Mouse (Mus musculus): ENCODE data around the gene Cabin1. TPM values are rescaled to one million over a fixed set of nuclear protein-coding genes. Genes with fewer than 3 reads are reported as not detected.

Cabin1 gene
- polyA plus RNA-seq, 1 experiment from 2014 or later, result 13.6 TPM

DNA sequence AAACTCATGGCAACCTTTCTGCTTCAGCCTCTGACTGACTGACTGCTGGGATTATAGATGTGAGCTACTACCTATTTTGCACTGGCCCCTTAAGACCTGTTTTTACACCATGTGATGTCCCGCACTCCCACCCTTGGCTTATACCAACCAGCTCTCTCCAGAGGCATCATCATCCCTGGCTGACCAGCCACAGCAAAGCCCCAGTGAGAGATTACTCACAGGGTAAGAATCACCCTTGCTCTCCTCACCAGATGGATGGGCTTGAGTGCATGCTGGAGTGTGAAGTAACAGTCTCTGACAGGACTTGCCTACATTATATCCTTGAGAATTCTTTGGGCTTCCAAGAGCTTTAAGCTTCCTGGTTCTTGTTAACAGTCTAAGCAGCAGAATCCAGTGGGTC is 94.2 kb downstream of the Cabin1 start:
- Histone ChIP-seq H3K27ac (ENCODE audit: low read length) (no peak overlapping the region), H3K9me3 (replicated peaks; ENCODE audit: control insufficient read depth, low read length) (no peaks in the 10 kb centered on the region), H3K4me1 (ENCODE audit: control insufficient read depth, low read depth, low read length) (peaks cover 12% of the 10 kb centered on the region), H3K4me3 (ENCODE audit: low read depth, low read length) (no peak overlapping the region), H3K4me2 (ENCODE audit: low read depth, low read length) (no peak overlapping the region), H3K36me3 (ENCODE audit: control insufficient read depth, insufficient read depth) (peaks cover 3% of the 10 kb centered on the region; the same call in 1 of the 2 replicates), H3K9ac (ENCODE audit: low read depth, low read length) (no peak overlapping the region), H3K27me3 (ENCODE audit: control insufficient read depth, insufficient read depth, low read depth, low read length) (peaks cover 9% of the 10 kb centered on the region)
- ATAC-seq (ENCODE audit: low read depth), result no peak
- 86% methylated on average over 1 of the region's 1 CpGs for WGBS (ENCODE audit: insufficient replicate concordance)

- Histone ChIP-seq H3K36me3 (ENCODE audit: control insufficient read depth, insufficient read depth) (peaks cover 8% of the 10 kb centered on the region), H3K4me3 (ENCODE audit: low read depth, low read length) (peak overlapping the region; percentile 65), H3K27ac (ENCODE audit: low read length) (peak overlapping the region; percentile 29)
These were observed 96.2 kb downstream of the Cabin1 start for GRCm38 (mm10) chr10:75667911-75668270.

GRCm38 (mm10) chr10:75667115-75667910 is 96.8 kb downstream of the Cabin1 start:
- H3K4me1 ChIP-seq (ENCODE audit: control insufficient read depth, low read depth, low read length), result peaks cover 12% of the 10 kb centered on the region
- no peaks in the 10 kb centered on the region for H3K9me3 ChIP-seq (replicated peaks; ENCODE audit: control insufficient read depth, low read length)
- H3K36me3 ChIP-seq (ENCODE audit: control insufficient read depth, insufficient read depth), result peaks cover 8% of the 10 kb centered on the region
- peak overlapping the region; percentile 29 for H3K27ac ChIP-seq (ENCODE audit: low read length)
- peak overlapping the region; percentile 71 for H3K9ac ChIP-seq (ENCODE audit: low read depth, low read length)
- peaks cover 9% of the 10 kb centered on the region for H3K27me3 ChIP-seq (ENCODE audit: control insufficient read depth, insufficient read depth, low read depth, low read length)
- H3K4me2 ChIP-seq (ENCODE audit: low read depth, low read length), result peak overlapping the region; percentile 78
- H3K4me3 ChIP-seq (ENCODE audit: low read depth, low read length), result peak overlapping the region; percentile 65
- WGBS (ENCODE audit: insufficient replicate concordance), result under 1% methylated on average over 63 of the region's 63 CpGs
- peak; percentile 77 for ATAC-seq (ENCODE audit: low read depth)

More at GRCm38 (mm10) chr10:75667911-75668270, 96.2 kb downstream of the Cabin1 start:
- WGBS (ENCODE audit: insufficient replicate concordance), result under 1% methylated on average over 20 of the region's 23 CpGs
- Histone ChIP-seq H3K4me2 (ENCODE audit: low read depth, low read length) (peak overlapping the region; percentile 78), H3K27me3 (ENCODE audit: control insufficient read depth, insufficient read depth, low read depth, low read length) (peaks cover 9% of the 10 kb centered on the region), H3K9me3 (replicated peaks; ENCODE audit: control insufficient read depth, low read length) (no peaks in the 10 kb centered on the region), H3K9ac (ENCODE audit: low read depth, low read length) (peak overlapping the region; percentile 71), H3K4me1 (ENCODE audit: control insufficient read depth, low read depth, low read length) (peaks cover 12% of the 10 kb centered on the region)
- ATAC-seq (ENCODE audit: low read depth), result peak; percentile 69

- no peak for ATAC-seq (ENCODE audit: low read depth)
- H3K4me1 ChIP-seq (ENCODE audit: control insufficient read depth, low read depth, low read length), result peaks cover 12% of the 10 kb centered on the region
- no peaks in the 10 kb centered on the region for H3K9me3 ChIP-seq (replicated peaks; ENCODE audit: control insufficient read depth, low read length)
- WGBS (ENCODE audit: insufficient replicate concordance), result 51% methylated on average over 4 of the region's 4 CpGs
- no peak overlapping the region for H3K27ac ChIP-seq (ENCODE audit: low read length)
- peaks cover 9% of the 10 kb centered on the region for H3K27me3 ChIP-seq (ENCODE audit: control insufficient read depth, insufficient read depth, low read depth, low read length)
- peak overlapping the region; percentile 65 for H3K4me3 ChIP-seq (ENCODE audit: low read depth, low read length)
- peak overlapping the region; percentile 71; the same call in 1 of the 2 replicates for H3K9ac ChIP-seq (ENCODE audit: low read depth, low read length)
- peak overlapping the region; percentile 78 for H3K4me2 ChIP-seq (ENCODE audit: low read depth, low read length)
- H3K36me3 ChIP-seq (ENCODE audit: control insufficient read depth, insufficient read depth), result peaks cover 8% of the 10 kb centered on the region
These were observed 97.6 kb downstream of the Cabin1 start for GRCm38 (mm10) chr10:75666451-75667030.

DNA sequence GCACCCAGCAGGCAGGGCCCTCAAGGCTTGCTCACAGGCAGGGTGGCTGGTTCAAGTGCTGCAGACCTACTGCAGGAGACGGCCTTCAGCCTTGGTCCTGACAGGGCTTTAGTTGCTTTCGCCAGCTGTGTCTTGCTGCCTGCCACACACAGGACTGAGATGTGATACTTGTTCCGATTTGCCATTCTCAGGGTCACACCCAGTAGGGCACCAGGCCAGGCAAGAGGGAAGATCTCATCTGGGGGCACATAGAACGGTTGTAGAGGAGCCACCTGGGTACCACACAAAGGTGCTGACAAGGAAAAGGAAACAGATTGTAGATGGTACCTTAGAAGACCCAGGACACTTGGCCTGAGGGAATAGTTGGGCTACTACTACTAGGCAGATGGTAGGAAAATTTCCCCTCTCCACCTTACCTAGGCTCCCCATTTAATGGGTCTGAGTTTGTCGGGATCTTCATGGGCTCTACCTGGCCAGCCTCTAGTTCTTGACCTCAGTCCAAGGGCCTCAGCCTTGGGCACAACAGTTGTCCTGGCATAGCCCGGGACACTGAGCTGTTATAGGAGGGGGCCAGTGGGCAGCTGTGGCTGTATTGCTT is 99.4 kb downstream of the Cabin1 start:
- ATAC-seq (ENCODE audit: low read depth), result no peak
- Histone ChIP-seq H3K4me1 (ENCODE audit: control insufficient read depth, low read depth, low read length) (peaks cover 12% of the 10 kb centered on the region), H3K4me2 (ENCODE audit: low read depth, low read length) (no peak overlapping the region), H3K27ac (ENCODE audit: low read length) (no peak overlapping the region), H3K27me3 (ENCODE audit: control insufficient read depth, insufficient read depth, low read depth, low read length) (peaks cover 9% of the 10 kb centered on the region), H3K4me3 (ENCODE audit: low read depth, low read length) (no peak overlapping the region), H3K9me3 (replicated peaks; ENCODE audit: control insufficient read depth, low read length) (no peaks in the 10 kb centered on the region), H3K36me3 (ENCODE audit: control insufficient read depth, insufficient read depth) (peaks cover 5% of the 10 kb centered on the region), H3K9ac (ENCODE audit: low read depth, low read length) (no peak overlapping the region)
- WGBS (ENCODE audit: insufficient replicate concordance), result 85% methylated on average over 6 of the region's 6 CpGs

- H3K27me3 ChIP-seq (ENCODE audit: control insufficient read depth, insufficient read depth, low read depth, low read length), result no peaks in the 10 kb centered on the region; the same call in 1 of the 2 replicates
- no peak overlapping the region for H3K4me2 ChIP-seq (ENCODE audit: low read depth, low read length)
- H3K9ac ChIP-seq (ENCODE audit: low read depth, low read length), result no peak overlapping the region
- 77% methylated on average over 4 of the region's 4 CpGs for WGBS (ENCODE audit: insufficient replicate concordance)
- no peak overlapping the region for H3K4me3 ChIP-seq (ENCODE audit: low read depth, low read length)
- peaks cover 7% of the 10 kb centered on the region for H3K4me1 ChIP-seq (ENCODE audit: control insufficient read depth, low read depth, low read length)
- H3K27ac ChIP-seq (ENCODE audit: low read length), result no peak overlapping the region
- ATAC-seq (ENCODE audit: low read depth), result no peak
- peaks cover 5% of the 10 kb centered on the region for H3K36me3 ChIP-seq (ENCODE audit: control insufficient read depth, insufficient read depth)
- H3K9me3 ChIP-seq (replicated peaks; ENCODE audit: control insufficient read depth, low read length), result no peaks in the 10 kb centered on the region
These were observed 101.6 kb downstream of the Cabin1 start for GRCm38 (mm10) chr10:75662575-75662974.

DNA sequence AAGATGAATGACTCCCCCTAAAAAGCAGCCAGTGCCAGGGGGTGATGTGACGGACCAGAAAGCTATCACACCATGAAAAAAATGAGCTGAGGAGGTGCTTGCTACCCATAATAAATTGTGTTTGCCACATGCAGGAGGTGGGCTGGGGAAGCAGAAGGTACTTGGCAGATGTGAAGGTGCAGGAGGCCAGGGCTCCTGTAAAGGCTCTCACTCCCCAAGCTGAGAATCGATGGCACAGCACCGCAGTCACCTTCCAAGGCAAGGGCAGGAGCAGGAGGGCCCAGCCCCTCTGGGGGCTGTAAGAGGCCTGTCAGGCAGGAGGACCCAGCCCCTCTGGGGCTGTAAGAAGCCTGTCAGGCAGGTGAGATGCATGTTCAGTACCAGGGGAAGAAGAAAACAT is 102.3 kb downstream of the Cabin1 start:
- Histone ChIP-seq H3K27ac (ENCODE audit: low read length) (no peak overlapping the region), H3K9ac (ENCODE audit: low read depth, low read length) (no peak overlapping the region), H3K36me3 (ENCODE audit: control insufficient read depth, insufficient read depth) (peaks cover 9% of the 10 kb centered on the region), H3K4me2 (ENCODE audit: low read depth, low read length) (no peak overlapping the region), H3K27me3 (ENCODE audit: control insufficient read depth, insufficient read depth, low read depth, low read length) (no peaks in the 10 kb centered on the region; the same call in 1 of the 2 replicates), H3K4me3 (ENCODE audit: low read depth, low read length) (no peak overlapping the region), H3K9me3 (replicated peaks; ENCODE audit: control insufficient read depth, low read length) (no peaks in the 10 kb centered on the region), H3K4me1 (ENCODE audit: control insufficient read depth, low read depth, low read length) (peaks cover 3% of the 10 kb centered on the region)
- WGBS (ENCODE audit: insufficient replicate concordance), result 85% methylated on average over 3 of the region's 3 CpGs
- no peak for ATAC-seq (ENCODE audit: low read depth)

GRCm38 (mm10) chr10:75661381-75661780 is 102.8 kb downstream of the Cabin1 start:
- H3K9ac ChIP-seq (ENCODE audit: low read depth, low read length), result no peak overlapping the region
- no peaks in the 10 kb centered on the region for H3K4me1 ChIP-seq (ENCODE audit: control insufficient read depth, low read depth, low read length)
- H3K27me3 ChIP-seq (ENCODE audit: control insufficient read depth, insufficient read depth, low read depth, low read length), result no peaks in the 10 kb centered on the region
- no peak overlapping the region for H3K27ac ChIP-seq (ENCODE audit: low read length)
- peaks cover 12% of the 10 kb centered on the region for H3K36me3 ChIP-seq (ENCODE audit: control insufficient read depth, insufficient read depth)
- no peak overlapping the region for H3K4me2 ChIP-seq (ENCODE audit: low read depth, low read length)
- 86% methylated on average over 6 of the region's 6 CpGs for WGBS (ENCODE audit: insufficient replicate concordance)
- H3K9me3 ChIP-seq (replicated peaks; ENCODE audit: control insufficient read depth, low read length), result no peaks in the 10 kb centered on the region
- no peak for ATAC-seq (ENCODE audit: low read depth)
- H3K4me3 ChIP-seq (ENCODE audit: low read depth, low read length), result no peak overlapping the region

GRCm38 (mm10) chr10:75657772-75658171 is 106.4 kb downstream of the Cabin1 start:
- H3K36me3 ChIP-seq (ENCODE audit: control insufficient read depth, insufficient read depth), result peaks cover 29% of the 10 kb centered on the region
- no peak overlapping the region for H3K9ac ChIP-seq (ENCODE audit: low read depth, low read length)
- ATAC-seq (ENCODE audit: low read depth), result no peak
- H3K4me1 ChIP-seq (ENCODE audit: control insufficient read depth, low read depth, low read length), result no peaks in the 10 kb centered on the region
- no peak overlapping the region for H3K4me3 ChIP-seq (ENCODE audit: low read depth, low read length)
- H3K4me2 ChIP-seq (ENCODE audit: low read depth, low read length), result no peak overlapping the region
- no peaks in the 10 kb centered on the region for H3K9me3 ChIP-seq (replicated peaks; ENCODE audit: control insufficient read depth, low read length)
- 88% methylated on average over 7 of the region's 7 CpGs for WGBS (ENCODE audit: insufficient replicate concordance)
- no peak overlapping the region for H3K27ac ChIP-seq (ENCODE audit: low read length)
- H3K27me3 ChIP-seq (ENCODE audit: control insufficient read depth, insufficient read depth, low read depth, low read length), result no peaks in the 10 kb centered on the region
